ENCODE assay signal across 8 mouse cellular contexts in genomic region chr14:120274746-120275145, GRCm38 (mm10). TPM values are rescaled to one million over a fixed set of nuclear protein-coding genes. Genes with fewer than 3 reads are reported as not detected.
DNase-seq lines count a peak whose midpoint lies in the region; ATAC-seq and TF ChIP-seq lines count a peak whose summit lies in the region.

No protein-coding gene starts in this region.

- 41% methylated on average over 5 of the region's 5 CpGs for WGBS in forebrain, embryonic 15.5 days
- WGBS in liver, embryonic 14.5 days (ENCODE audit: insufficient replicate concordance) = 53% methylated on average over 5 of the region's 5 CpGs

- H3K27ac ChIP-seq in gastrocnemius, adult 2 months = peak overlapping the region; percentile 94
- H3K27ac ChIP-seq in forebrain, embryonic 15.5 days (replicated peaks) = peak overlapping the region; percentile 86
- H3K27ac ChIP-seq in liver, embryonic 14.5 days = no peak overlapping the region

- H3ac ChIP-seq in C2C12 (ENCODE audit: control insufficient read depth, insufficient read length, low read depth) = peak overlapping the region; percentile 41

- ATAC-seq in forebrain, embryonic 15.5 days (replicated peaks) = no peak
- ATAC-seq in liver, embryonic 14.5 days (ENCODE audit: insufficient read depth) = no peak

- H3K4me1 ChIP-seq in forebrain, embryonic 15.5 days = peaks cover 43% of the 10 kb centered on the region
- peaks cover 26 to 40% of the 10 kb centered on the region in 2 experiments for H3K4me1 ChIP-seq in liver, embryonic 14.5 days (replicated peaks; ENCODE audit: control insufficient read depth in 2 of 2, insufficient read depth in 2 of 2, low read length in 1 of 2)

- peak overlapping the region; percentile 88 for H3K4me3 ChIP-seq in gastrocnemius, adult 2 months
- H3K4me3 ChIP-seq in C2C12 (ENCODE audit: insufficient read depth, poor library complexity, severe bottlenecking) = peak overlapping the region; percentile 72
- H3K4me3 ChIP-seq in forebrain, embryonic 15.5 days = peak overlapping the region; percentile 59
- H3K4me3 ChIP-seq in liver, embryonic 14.5 days (ENCODE audit: insufficient read depth in 1 of 2, low read depth in 2 of 2, low read length in 2 of 2) = peak overlapping the region; percentile 80 to 81

- H3K79me2 ChIP-seq in C2C12 (ENCODE audit: control insufficient read depth, insufficient read depth) = peaks cover 42% of the 10 kb centered on the region

- DNase-seq in gastrocnemius, adult 2 months = no peak
- no peak for DNase-seq in gastrocnemius, postnatal 25 days
- DNase-seq in liver, embryonic 14.5 days (ENCODE audit: low read depth in 3 of 3, low spot score in 3 of 3) = no peak
- DNase-seq in adrenal gland, adult 18-20 months (ENCODE audit: low spot score in 2 of 2) = no peak
- no peak for DNase-seq in gastrocnemius, adult 8-10 months (ENCODE audit: low spot score in 2 of 2)
- DNase-seq in thymus, postnatal 25 days = no peak

- intact Hi-C loops in gastrocnemius, adult 2 months (cut with DNase I) = loop anchor here (5.0 kb wide), 2 partner anchors 93 to 123 kb away; no protein-coding TSS in a partner anchor

- peaks cover 39% of the 10 kb centered on the region for H3K79me3 ChIP-seq in C2C12 (ENCODE audit: low read depth)

- H3K9me3 ChIP-seq in forebrain, embryonic 15.5 days = no peaks in the 10 kb centered on the region
- H3K9me3 ChIP-seq in liver, embryonic 14.5 days (ENCODE audit: control insufficient read depth, low read length) = no peaks in the 10 kb centered on the region

- no peak for TF ChIP-seq CTCF in gastrocnemius, adult 2 months (IDR thresholded peaks at IDR 0.05)
- TF ChIP-seq CTCF in C2C12 (IDR thresholded peaks at IDR 0.05; ENCODE audit: control insufficient read depth, insufficient read depth, insufficient read length) = no peak
- no peak for TF ChIP-seq CTCF in liver, embryonic 14.5 days (IDR thresholded peaks at IDR 0.05; ENCODE audit: low read depth)

- H3K27me3 ChIP-seq in C2C12 (ENCODE audit: control insufficient read depth, insufficient read depth, insufficient read length) = no peaks in the 10 kb centered on the region
- no peaks in the 10 kb centered on the region for H3K27me3 ChIP-seq in forebrain, embryonic 15.5 days
- H3K27me3 ChIP-seq in liver, embryonic 14.5 days (ENCODE audit: control insufficient read depth, insufficient read depth, low read length) = no peaks in the 10 kb centered on the region

- peak overlapping the region; percentile 33 for H3K9ac ChIP-seq in forebrain, embryonic 15.5 days (replicated peaks)
- H3K9ac ChIP-seq in liver, embryonic 14.5 days (replicated peaks) = no peak overlapping the region

- H3K36me3 ChIP-seq in C2C12 (ENCODE audit: control insufficient read depth, insufficient read depth) = no peaks in the 10 kb centered on the region
- no peaks in the 10 kb centered on the region for H3K36me3 ChIP-seq in forebrain, embryonic 15.5 days
- H3K36me3 ChIP-seq in liver, embryonic 14.5 days (replicated peaks; ENCODE audit: control insufficient read depth, insufficient read depth, low read depth) = no peaks in the 10 kb centered on the region

- no peak for TF ChIP-seq EP300 in liver, embryonic 14.5 days (IDR thresholded peaks at IDR 0.05; ENCODE audit: low read depth)

- peak overlapping the region; percentile 49 for H3K4me2 ChIP-seq in forebrain, embryonic 15.5 days (replicated peaks)
- peak overlapping the region; percentile 90 for H3K4me2 ChIP-seq in liver, embryonic 14.5 days (ENCODE audit: low read depth)

TF ChIP-seq in C2C12, 6 proteins besides CTCF, POLR2A, EP300 and RAD21:
- TF ChIP-seq MAX (IDR thresholded peaks at IDR 0.05) (no peak), CEBPB (IDR thresholded peaks at IDR 0.05; ENCODE audit: low read depth) (no peak), USF1 (IDR thresholded peaks at IDR 0.05; ENCODE audit: low read depth) (no peak), FOSL1 (IDR thresholded peaks at IDR 0.05; ENCODE audit: insufficient read depth, low read length, poor library complexity, severe bottlenecking) (no peak), MYOG (IDR thresholded peaks at IDR 0.05; ENCODE audit: control insufficient read depth, extremely low read depth, insufficient read length) (no peak), MYOD1 (IDR thresholded peaks at IDR 0.05; ENCODE audit: control insufficient read depth, insufficient read length, low read depth) (no peak)

RNA-seq across cellular contexts. Expression of gene Mbnl2, which starts 0.7 kb away (rescaled TPM):
- 100 to 1,000 TPM; 282 to 352 TPM for total RNA-seq in gastrocnemius, adult 2 months (2021)
- total RNA-seq in gastrocnemius, postnatal 25 days (2021) = 100 to 1,000 TPM; 269 to 316 TPM
- 42.1 TPM for polyA plus RNA-seq in C2C12 (2012; fragmentation: generic; extraction: Trizol)
- polyA plus RNA-seq in forebrain, embryonic 15.5 days (2015; fragmentation: Nextera tagmentation; extraction: Ambion mirVana) = 22.2 TPM in 2 replicates
- 6.5 and 6.8 TPM in 2 replicates for polyA plus RNA-seq in liver, embryonic 14.5 days (2012; rRNA removed)
- 13.5 and 13.7 TPM in 2 replicates for polyA plus RNA-seq in liver, embryonic 14.5 days (2014; fragmentation: Nextera tagmentation; extraction: Ambion mirVana)
- 100 to 1,000 TPM; 181 to 201 TPM for total RNA-seq in adrenal gland, adult 18-20 months (2021)
- total RNA-seq in gastrocnemius, adult 8-10 months (2022) = 100 to 1,000 TPM; 229 to 309 (median 276) TPM
